Mouse (Mus musculus) kidney, postnatal 25 days (tissue): ENCODE data around the gene Neurog3.

Experiments used
- DNase-seq, 2 experiments: peaks; one replicate each; pipeline ENCODE4 v3.0.0; 2021; ENCODE audit warnings: mixed read lengths in 2 of 2

Gene Neurog3

GRCm38 (mm10) chr10:62132691-62133281 is at the start of gene Neurog3:
Gene Neurog3 (plus strand): TSS chr10:62133090.
- no peak for DNase-seq

- no peak for DNase-seq
Measured at GRCm38 (mm10) chr10:62086044-62086443, 46.8 kb upstream of the Neurog3 start.

GRCm38 (mm10) chr10:62086826-62087225 is 46.1 kb upstream of the Neurog3 start:
- no peak for DNase-seq

- DNase-seq: no peak
Measured at GRCm38 (mm10) chr10:62088411-62088810, 44.5 kb upstream of the Neurog3 start.

- no peak for DNase-seq
Measured at GRCm38 (mm10) chr10:62089071-62089470, 43.8 kb upstream of the Neurog3 start.

- DNase-seq: no peak
Measured at GRCm38 (mm10) chr10:62089486-62089885, 43.4 kb upstream of the Neurog3 start.

DNA sequence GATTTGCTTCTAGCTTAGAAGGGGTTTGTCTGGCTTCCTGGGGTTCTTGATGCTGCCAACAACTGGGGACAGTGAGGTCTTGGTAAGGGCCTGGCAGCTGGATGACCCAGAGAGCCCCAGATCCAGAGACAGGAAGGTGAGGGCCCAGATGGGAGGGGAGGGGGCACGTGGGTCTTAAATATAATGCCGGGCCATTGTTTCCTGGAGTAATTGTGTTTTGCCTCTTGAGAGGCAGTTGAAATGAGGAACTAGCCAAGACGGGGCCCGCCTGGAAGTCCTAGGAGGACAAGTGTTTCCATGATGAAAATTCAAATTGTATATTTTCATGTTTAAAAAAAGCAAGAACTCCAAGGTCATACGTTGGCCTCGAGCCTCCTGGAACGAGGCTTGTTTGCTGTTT is 39.0 kb upstream of the Neurog3 start:
- no peak for DNase-seq

- DNase-seq: peak; percentile 58 to 66
Measured at GRCm38 (mm10) chr10:62094401-62094800, 38.5 kb upstream of the Neurog3 start.

GRCm38 (mm10) chr10:62099749-62100403 is 33.0 kb upstream of the Neurog3 start:
- DNase-seq: no peak

DNA sequence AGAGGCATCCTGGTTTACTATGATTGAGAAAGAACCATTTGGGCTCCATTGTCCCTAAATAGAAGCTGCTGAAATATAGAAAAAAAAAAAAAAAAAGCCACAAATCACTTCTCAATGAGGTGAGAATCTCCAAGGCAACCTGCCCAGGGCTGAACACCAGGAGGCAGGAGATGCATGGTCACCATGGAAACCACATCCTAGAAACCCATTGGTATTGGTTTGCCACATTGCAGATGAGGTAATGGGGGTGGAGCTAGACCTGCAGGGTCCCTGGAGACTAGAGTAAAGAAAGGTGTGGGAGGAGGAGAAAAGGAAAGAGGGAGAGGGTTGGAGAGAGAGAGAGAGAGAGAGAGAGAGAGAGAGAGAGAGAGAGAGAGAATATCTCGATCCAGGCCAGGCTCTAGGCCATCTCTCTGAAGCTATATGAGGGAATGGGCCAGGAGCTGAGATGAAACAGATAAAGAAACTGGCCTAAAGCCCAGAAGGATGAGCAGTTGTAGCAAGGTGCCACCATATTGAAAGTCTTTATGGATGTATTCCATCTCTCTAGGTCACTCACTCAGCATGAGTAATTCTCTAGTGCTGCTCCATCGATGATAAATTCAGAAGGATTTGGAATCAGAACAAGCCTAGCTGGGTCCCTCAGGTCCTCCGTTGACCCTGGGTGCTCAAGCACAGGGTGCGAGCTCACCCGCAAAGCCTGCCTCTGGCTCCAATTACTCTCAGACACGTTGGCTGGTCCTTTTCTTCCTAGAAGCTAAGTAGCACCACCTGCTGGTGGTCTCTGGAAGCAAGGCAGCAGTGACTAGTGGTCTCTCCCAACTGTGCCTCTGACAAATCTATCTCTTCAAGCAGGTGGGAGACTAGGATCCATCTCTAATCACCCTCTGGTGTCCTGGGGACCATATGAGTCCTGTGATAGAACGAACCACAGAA is 31.1 kb upstream of the Neurog3 start:
- peak; percentile 73 to 88 for DNase-seq

DNA sequence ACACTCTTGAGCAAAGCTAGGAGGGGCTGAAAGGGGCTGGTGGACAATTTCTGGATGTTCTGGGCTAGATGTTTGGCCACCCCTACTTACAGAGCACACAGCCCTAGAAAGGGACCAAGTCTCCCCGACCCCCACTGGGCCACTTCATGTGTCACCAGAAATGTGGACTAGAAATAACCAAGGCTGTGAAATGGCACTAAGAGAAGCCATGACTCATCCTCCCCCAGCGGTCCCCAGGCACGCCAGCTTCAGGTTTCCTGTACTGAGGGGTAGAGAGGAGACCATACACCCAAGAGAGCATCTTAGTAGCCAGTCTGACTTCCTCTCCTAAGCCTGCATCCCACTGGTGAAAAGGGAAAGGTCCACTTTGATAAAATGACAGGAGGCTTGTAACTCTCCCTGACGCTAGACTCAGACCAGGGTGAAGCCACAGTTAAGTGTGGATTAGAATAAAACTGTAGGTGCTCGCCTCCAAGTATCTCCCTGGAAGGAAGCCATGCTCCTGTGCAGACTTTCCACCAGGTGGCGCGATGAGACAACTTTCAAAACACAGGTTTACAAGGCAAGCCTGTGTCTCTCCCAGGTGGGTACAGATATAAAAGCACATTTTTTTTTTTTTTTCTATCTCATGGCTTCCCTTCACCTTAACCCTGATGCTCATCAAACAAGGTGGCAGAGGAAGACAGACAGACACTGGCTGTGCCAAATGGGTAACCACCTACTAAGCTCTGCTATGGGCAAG is 27.9 kb upstream of the Neurog3 start:
- DNase-seq: peak; percentile 71 to 76

- no peak for DNase-seq
Measured at GRCm38 (mm10) chr10:62107048-62107447, 25.8 kb upstream of the Neurog3 start.

- peak; percentile 87 to 89 for DNase-seq
Measured at GRCm38 (mm10) chr10:62110504-62111206, 22.2 kb upstream of the Neurog3 start.

- DNase-seq: no peak
Measured at GRCm38 (mm10) chr10:62111207-62111576, 21.7 kb upstream of the Neurog3 start.

- DNase-seq: no peak
Measured at GRCm38 (mm10) chr10:62113865-62114647, 18.8 kb upstream of the Neurog3 start.

- peak in 1 of 2 experiments; percentile 11 for DNase-seq
Measured at GRCm38 (mm10) chr10:62127137-62127536, 5.8 kb upstream of the Neurog3 start.

DNA sequence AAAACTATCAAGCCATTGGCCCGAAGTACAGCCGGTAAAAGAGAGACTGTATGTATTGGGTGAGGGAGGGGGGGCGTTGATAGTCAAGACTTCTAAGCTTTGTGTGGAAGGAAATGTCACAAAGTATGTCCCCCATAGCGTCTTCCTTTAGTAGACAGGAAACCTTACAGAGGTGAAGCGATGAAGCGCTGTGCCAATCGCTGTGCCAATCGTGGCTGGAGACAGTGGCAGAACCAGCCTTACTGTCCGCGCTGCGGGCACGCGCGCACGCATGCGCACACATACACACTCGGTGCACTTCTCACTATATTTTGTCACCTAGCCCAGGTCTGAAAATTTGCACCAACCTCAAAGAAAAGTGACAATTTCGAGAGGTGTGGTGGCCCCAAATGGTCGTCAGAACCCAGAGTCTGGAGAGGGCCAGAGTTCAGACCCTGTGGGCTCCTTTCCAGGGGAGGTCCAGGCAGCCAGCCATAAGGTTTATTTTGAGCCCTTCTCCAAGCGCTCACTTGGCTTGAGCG is 5.1 kb upstream of the Neurog3 start:
- no peak for DNase-seq

DNA sequence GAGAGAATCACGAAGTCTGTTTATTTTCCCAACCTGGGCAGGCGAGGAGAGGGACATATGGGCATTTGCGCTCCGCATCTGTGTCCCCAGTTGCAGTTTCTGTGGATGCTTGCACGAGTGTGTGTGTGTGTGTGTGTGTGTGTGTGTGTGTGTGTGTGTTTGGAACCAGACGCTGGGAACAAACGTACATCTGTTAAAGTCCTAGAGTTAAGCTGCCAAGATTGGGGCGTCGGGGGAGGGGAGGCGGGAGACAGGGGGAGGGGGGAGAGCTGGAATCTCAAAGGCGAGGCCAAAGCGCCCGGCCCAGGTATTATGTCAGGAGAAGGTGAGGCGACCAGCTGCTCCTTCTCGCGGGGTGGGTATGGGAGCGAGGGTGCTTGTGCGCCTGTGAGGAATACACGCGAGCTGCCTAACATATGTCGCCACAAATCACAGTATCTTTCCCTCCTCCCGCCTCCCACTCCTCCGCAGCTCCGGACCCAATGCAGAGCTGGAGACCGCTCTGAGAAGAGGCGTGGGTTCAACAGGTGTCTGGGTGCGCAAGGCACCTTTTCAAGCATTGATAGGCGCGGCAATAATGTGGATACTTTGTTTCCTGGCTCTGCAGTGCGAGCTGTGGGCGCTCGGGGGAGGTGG is 4.5 kb upstream of the Neurog3 start:
- DNase-seq: no peak

- no peak for DNase-seq
Measured at GRCm38 (mm10) chr10:62135696-62136470, 3.0 kb downstream of the Neurog3 start.

GRCm38 (mm10) chr10:62137150-62137549 is 4.3 kb downstream of the Neurog3 start:
- DNase-seq: no peak
